Mouse (Mus musculus) limb, embryonic 15.5 days (tissue): ENCODE data around the gene Mum1. TPM values are rescaled to one million over a fixed set of nuclear protein-coding genes. Genes with fewer than 3 reads are reported as not detected.
"Not testable (repeated sequence)": the region's sequence is repeated elsewhere in the genome, so short reads cannot be mapped to it uniquely, and the experiment has no call there.

Source experiments
- ATAC-seq: fragments of 200-750 bp; cut with Nextera tagmentation; 2 replicates; pipeline ENCODE4 v1.8.0; 2017; ENCODE audit warnings: low read depth, moderate TSS enrichment; ENCODE audit not compliant: insufficient number of reproducible peaks, low FRiP score, low TSS enrichment
- H3K27ac ChIP-seq: fragments of 300-500 bp; sonication (generic); 2 replicates; pipeline ENCODE4 v1.5.1; 2015; ENCODE audit warnings: moderate library complexity, mild to moderate bottlenecking, inconsistent platforms
- H3K27me3 ChIP-seq: fragments of 300-500 bp; sonication (generic); 2 replicates; pipeline ENCODE4 v1.6.1; 2015; ENCODE audit warnings: inconsistent platforms
- H3K36me3 ChIP-seq: fragments of 300-500 bp; sonication (generic); 2 replicates; pipeline ENCODE4 v1.6.1; 2015; ENCODE audit warnings: inconsistent platforms
- H3K4me1 ChIP-seq: fragments of 300-500 bp; sonication (generic); 2 replicates; pipeline ENCODE4 v1.6.1; 2015; ENCODE audit warnings: inconsistent platforms
- H3K4me2 ChIP-seq: fragments of 300-500 bp; sonication (generic); 2 replicates; pipeline ENCODE4 v1.6.1; 2015; ENCODE audit warnings: mild to moderate bottlenecking, inconsistent platforms
- H3K4me3 ChIP-seq: fragments of 300-500 bp; sonication (generic); 2 replicates; pipeline ENCODE4 v1.5.1; 2015; ENCODE audit warnings: mild to moderate bottlenecking, inconsistent platforms
- H3K9ac ChIP-seq: fragments of 300-500 bp; sonication (generic); 2 replicates; pipeline ENCODE4 v1.6.1; 2015; ENCODE audit warnings: inconsistent platforms
- H3K9me3 ChIP-seq: fragments of 300-500 bp; sonication (generic); 2 replicates; pipeline ENCODE4 v1.6.1; 2016; ENCODE audit warnings: inconsistent platforms
- WGBS: fragments of 180-500 bp; shearing (Covaris S2); methylation state at CpG from one replicate; pipeline ENCODE4 v1.1.7; 2015; 5-methylcytosine and 5-hydroxymethylcytosine counted together
- polyA plus RNA-seq: library from polyadenylated mRNA; unstranded; fragments of >200 nt; fragmentation: Nextera tagmentation; extraction: Ambion mirVana; gene quantifications from 2 replicates; pipeline ENCODE4 v1.2.1, GENCODE M21; 2015

The Mum1 gene
- polyA plus RNA-seq, 1 experiment from 2014 or later = 67.6 TPM

- no peak for ATAC-seq
Observed at GRCm38 (mm10) chr10:80242088-80242487, 15.9 kb downstream of the Mum1 start.

GRCm38 (mm10) chr10:80242607-80243006 lies 16.4 kb downstream of the Mum1 start:
- 93% methylated on average over 3 of the region's 3 CpGs for WGBS
- Histone ChIP-seq H3K27ac (no peak overlapping the region), H3K27me3 (no peaks in the 10 kb centered on the region), H3K4me3 (no peak overlapping the region), H3K4me2 (no peak overlapping the region), H3K9me3 (no peaks in the 10 kb centered on the region), H3K4me1 (peaks cover 10% of the 10 kb centered on the region), H3K36me3 (peaks cover 71% of the 10 kb centered on the region), H3K9ac (no peak overlapping the region)
- no peak for ATAC-seq

More at GRCm38 (mm10) chr10:80242088-80242487, 15.9 kb downstream of the Mum1 start:
- Histone ChIP-seq H3K27ac (peak overlapping the region; percentile 14; the same call in 1 of the 2 replicates), H3K9ac (no peak overlapping the region), H3K9me3 (no peaks in the 10 kb centered on the region), H3K27me3 (no peaks in the 10 kb centered on the region), H3K36me3 (peaks cover 76% of the 10 kb centered on the region), H3K4me2 (no peak overlapping the region), H3K4me3 (no peak overlapping the region), H3K4me1 (peaks cover 10% of the 10 kb centered on the region)
- 70% methylated on average over 9 of the region's 9 CpGs for WGBS

DNA sequence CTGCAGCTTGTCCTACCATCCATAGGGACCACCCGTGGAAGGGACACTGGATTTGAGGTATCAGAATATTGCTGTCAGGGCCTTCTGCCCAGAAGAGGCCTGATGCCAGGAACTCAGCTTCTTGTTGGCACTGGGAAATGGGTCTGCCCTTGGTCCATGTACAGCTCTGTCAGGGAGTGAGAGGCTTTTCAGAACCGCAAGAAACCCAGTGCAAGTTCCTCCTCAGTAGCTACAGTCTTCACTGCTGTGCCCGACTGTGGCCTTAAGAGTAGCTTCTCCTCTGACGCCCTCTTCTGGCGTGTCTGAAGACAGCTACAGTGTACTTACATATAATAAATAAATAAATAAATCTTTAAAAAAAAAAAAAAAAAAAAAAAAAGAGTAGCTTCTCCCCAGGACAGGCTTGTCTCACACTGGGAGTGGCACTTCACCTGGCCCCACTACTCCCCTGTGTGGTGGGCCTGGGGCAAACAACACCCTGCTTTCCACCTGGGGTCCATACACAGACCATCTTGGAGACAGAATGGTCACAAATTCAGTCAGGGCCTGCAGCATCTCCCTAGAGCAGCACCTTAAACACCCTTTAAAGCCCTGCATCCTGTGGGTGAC lies 18.7 kb downstream of the Mum1 start:
- peaks cover 16% of the 10 kb centered on the region for H3K4me1 ChIP-seq
- H3K27me3 ChIP-seq = no peaks in the 10 kb centered on the region
- no peak overlapping the region for H3K9ac ChIP-seq
- no peaks in the 10 kb centered on the region for H3K9me3 ChIP-seq
- H3K27ac ChIP-seq = no peak overlapping the region
- peaks cover 48% of the 10 kb centered on the region for H3K36me3 ChIP-seq
- H3K4me2 ChIP-seq = no peak overlapping the region
- 27% methylated on average over 5 of the region's 5 CpGs for WGBS
- H3K4me3 ChIP-seq = no peak overlapping the region
- ATAC-seq = no peak

DNA sequence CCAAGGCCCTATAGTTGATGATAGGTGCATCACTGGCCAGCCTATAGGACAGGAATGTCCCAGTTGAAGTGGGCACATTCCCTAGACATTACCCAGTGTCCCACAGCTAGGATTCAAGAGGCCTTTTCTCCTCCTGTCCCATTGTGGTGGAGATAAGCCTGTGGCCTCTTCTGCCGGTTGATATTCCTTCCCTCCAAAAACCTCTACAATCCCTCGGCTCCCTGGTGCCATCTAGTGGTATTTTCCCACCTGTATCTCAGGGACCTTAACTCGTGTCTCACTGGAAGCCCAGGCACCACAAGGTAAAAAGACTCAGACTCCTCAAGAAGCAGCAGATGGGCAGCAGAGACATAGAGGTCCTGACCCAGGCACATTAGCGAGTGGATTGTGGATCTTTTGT lies 19.4 kb downstream of the Mum1 start:
- peaks cover 41% of the 10 kb centered on the region for H3K36me3 ChIP-seq
- peaks cover 23% of the 10 kb centered on the region for H3K4me1 ChIP-seq
- H3K27me3 ChIP-seq = no peaks in the 10 kb centered on the region
- 6% methylated on average over 4 of the region's 4 CpGs for WGBS
- H3K9ac ChIP-seq = no peak overlapping the region
- no peaks in the 10 kb centered on the region for H3K9me3 ChIP-seq
- H3K4me3 ChIP-seq = no peak overlapping the region
- no peak overlapping the region for H3K4me2 ChIP-seq
- H3K27ac ChIP-seq = no peak overlapping the region
- no peak for ATAC-seq

DNA sequence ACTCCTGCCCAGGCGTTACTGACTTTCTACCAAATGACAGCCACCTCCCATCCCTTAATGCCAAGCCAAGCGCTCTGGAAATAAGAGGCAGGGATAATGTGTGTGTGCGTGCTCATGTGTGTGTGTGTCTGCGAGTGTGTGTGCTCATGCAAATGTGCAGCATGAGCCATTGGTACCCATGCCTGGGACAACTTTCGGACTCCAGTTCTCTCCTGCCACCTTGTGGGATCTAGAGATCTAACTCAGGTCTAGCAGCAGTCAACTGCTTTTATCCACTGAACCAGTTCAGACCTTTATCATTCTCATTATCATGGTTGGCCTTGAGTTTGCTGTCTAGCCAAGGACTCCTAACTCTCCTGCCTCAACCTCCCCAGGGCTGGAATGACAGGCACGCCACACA lies 21.6 kb downstream of the Mum1 start:
- Histone ChIP-seq H3K27ac (no peak overlapping the region), H3K9me3 (no peaks in the 10 kb centered on the region), H3K4me1 (peaks cover 28% of the 10 kb centered on the region), H3K36me3 (peaks cover 24% of the 10 kb centered on the region), H3K4me2 (no peak overlapping the region), H3K9ac (no peak overlapping the region), H3K27me3 (no peaks in the 10 kb centered on the region), H3K4me3 (no peak overlapping the region)
- ATAC-seq = no peak
- WGBS = 52% methylated on average over 6 of the region's 6 CpGs

GRCm38 (mm10) chr10:80248437-80248836 lies 22.2 kb downstream of the Mum1 start:
- not testable (repeated sequence) for H3K27me3 ChIP-seq, H3K9ac ChIP-seq, H3K27ac ChIP-seq, H3K9me3 ChIP-seq, ATAC-seq
- Histone ChIP-seq H3K4me2 (peak overlapping the region; percentile 73), H3K4me3 (peak overlapping the region; percentile 64), H3K36me3 (peaks cover 23% of the 10 kb centered on the region), H3K4me1 (peaks cover 28% of the 10 kb centered on the region)
- WGBS = 45% methylated on average over 3 of the region's 3 CpGs

DNA sequence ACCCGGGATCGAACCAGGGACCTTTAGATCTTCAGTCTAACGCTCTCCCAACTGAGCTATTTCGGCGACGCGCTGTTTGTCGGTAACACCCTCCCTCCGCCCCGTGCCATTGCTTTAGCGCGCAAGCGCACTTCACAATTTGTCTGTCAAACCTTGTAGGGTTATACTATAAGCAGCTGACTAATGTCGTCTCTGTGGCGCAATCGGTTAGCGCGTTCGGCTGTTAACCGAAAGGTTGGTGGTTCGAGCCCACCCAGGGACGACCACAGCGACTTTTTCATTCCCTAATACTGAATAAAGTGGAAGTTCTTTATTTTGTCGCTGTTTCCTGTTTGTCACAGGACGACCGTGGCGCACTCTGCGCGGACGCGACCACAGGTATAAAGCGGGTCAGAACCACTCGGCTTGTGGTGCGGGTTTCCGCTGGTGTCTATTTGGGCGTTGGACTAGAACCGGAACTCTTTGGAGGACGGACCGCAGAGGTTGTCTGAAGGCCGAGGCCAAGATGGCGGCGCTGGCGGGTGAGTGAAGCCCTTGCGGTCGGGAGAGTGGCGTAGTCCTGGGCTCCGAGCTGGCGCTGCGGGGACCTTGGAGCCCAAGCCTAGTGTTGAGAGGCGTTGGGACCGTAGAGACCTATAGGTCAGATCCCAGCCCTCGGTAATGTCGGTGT lies 22.9 kb downstream of the Mum1 start, which contains the start of gene Ndufs7:
Ndufs7 (plus strand) TSS at position 151 of the 670 bp plus-strand sequence.
- under 1% methylated on average over 53 of the region's 53 CpGs for WGBS
- ATAC-seq = peak; percentile 87
- peak within 1 kb of the TSS; percentile 89 for H3K27ac ChIP-seq

DNA sequence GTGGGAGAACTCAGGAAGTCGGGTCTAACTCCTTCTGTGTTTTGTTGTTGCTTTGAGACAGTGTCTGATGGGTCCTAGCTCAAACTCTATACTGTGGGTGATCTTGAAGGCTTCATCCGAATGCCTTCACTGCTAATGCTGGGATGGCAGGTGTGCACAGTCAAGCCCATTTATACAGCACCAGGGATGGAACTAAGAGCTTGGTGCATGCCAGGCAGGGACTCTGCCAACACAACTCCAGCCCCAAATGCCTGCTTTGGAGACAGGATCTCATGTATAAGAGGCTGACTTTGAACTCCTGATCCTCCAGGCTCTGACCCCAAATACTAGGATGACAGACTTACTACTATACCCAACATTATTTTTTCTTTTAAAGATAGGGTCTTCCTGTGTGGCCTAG lies 23.8 kb downstream of the Mum1 start:
- no peaks in the 10 kb centered on the region for H3K27me3 ChIP-seq
- H3K27ac ChIP-seq = peak overlapping the region; percentile 89; the same call in 1 of the 2 replicates

More for the DNA sequence above, 22.9 kb downstream of the Mum1 start, which contains the start of gene Ndufs7:
- peak within 1 kb of the TSS; percentile 64 for H3K4me3 ChIP-seq
- H3K36me3 ChIP-seq = peaks cover 23% of the 10 kb centered on the region
- peaks cover 28% of the 10 kb centered on the region for H3K4me1 ChIP-seq
- peak within 1 kb of the TSS; percentile 60 for H3K9ac ChIP-seq
- peak within 1 kb of the TSS; percentile 73 for H3K4me2 ChIP-seq
- H3K27me3 ChIP-seq = no peaks in the 10 kb centered on the region
- H3K9me3 ChIP-seq = no peaks in the 10 kb centered on the region

GRCm38 (mm10) chr10:80250573-80250972 lies 24.3 kb downstream of the Mum1 start:
- no peak for ATAC-seq
- Histone ChIP-seq H3K36me3 (peaks cover 31% of the 10 kb centered on the region), H3K4me3 (peak overlapping the region; percentile 64), H3K9me3 (no peaks in the 10 kb centered on the region), H3K4me1 (peaks cover 22% of the 10 kb centered on the region), H3K4me2 (peak overlapping the region; percentile 73; the same call in 1 of the 2 replicates), H3K27ac (no peak overlapping the region), H3K27me3 (no peaks in the 10 kb centered on the region), H3K9ac (no peak overlapping the region)
- 85% methylated on average over 4 of the region's 4 CpGs for WGBS

More for the DNA sequence above, 23.8 kb downstream of the Mum1 start:
- peaks cover 26% of the 10 kb centered on the region for H3K36me3 ChIP-seq
- H3K9ac ChIP-seq = peak overlapping the region; percentile 60
- WGBS = 38% methylated on average over 2 of the region's 2 CpGs
- H3K9me3 ChIP-seq = no peaks in the 10 kb centered on the region
- peaks cover 28% of the 10 kb centered on the region for H3K4me1 ChIP-seq
- H3K4me3 ChIP-seq = peak overlapping the region; percentile 64
- ATAC-seq = no peak
- H3K4me2 ChIP-seq = peak overlapping the region; percentile 73

DNA sequence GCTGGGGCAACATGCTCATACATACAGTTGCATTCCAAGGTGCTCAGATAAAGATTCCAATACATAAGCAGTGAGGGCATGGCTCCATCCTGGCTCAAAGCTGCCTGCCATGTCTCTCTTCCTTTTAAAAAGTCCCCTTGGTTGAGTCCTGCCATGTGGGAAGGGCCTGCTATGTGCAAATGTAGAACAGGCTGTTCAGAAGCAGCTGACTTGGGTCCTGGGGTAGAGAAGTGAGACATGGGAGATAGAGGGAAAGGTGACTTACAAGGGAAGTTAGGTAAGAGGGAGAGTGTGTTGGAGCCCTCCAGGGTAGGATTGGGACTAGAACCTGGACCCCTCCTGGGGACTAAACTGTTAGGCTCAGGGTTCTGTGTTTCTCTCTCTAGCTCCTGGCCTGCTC lies 25.8 kb downstream of the Mum1 start:
- ATAC-seq = no peak
- Histone ChIP-seq H3K9me3 (no peaks in the 10 kb centered on the region), H3K9ac (no peak overlapping the region), H3K4me1 (peaks cover 20% of the 10 kb centered on the region), H3K36me3 (peaks cover 45% of the 10 kb centered on the region), H3K4me3 (no peak overlapping the region), H3K4me2 (no peak overlapping the region), H3K27me3 (no peaks in the 10 kb centered on the region), H3K27ac (no peak overlapping the region)

DNA sequence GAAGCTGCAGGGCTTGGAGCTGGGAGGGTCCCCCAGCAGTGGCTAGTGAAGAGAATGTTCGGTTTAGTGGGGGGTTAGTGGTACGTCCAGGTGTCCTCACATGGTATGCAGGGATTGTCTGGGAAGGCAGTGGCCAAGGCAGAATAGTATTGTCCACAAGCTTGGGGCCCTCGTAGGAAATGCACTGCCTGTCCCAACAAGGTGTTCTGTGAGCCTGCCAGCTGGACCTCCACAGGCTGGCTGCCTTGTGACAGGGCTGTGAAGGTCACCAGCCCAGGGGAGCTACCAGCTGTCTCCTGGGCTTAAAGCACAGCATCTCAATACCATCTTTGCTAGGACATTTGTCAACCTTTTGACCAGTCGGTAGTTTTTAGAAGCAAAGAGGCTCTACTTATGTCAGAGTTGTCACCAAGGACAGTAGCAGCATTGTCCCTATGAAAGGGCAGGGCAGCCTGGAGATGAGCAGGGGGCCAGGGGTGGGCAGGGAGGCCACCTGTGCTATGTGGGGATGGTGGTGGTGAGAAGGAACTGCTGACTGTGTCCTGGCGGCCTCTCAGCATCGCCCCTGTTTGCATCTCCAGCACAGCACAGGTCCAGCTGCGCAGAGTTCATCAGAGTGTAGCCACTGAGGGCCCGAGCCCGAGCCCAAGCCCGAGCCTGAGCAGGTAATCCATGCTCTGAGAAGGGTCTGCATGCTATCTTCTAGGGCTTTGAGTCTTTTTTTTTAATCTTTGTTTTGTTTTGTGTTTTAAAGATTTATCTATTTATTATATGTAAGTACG lies 26.4 kb downstream of the Mum1 start:
- no peak overlapping the region for H3K4me3 ChIP-seq
- WGBS = 92% methylated on average over 11 of the region's 11 CpGs
- H3K36me3 ChIP-seq = peaks cover 50% of the 10 kb centered on the region
- no peak overlapping the region for H3K4me2 ChIP-seq
- no peak overlapping the region for H3K9ac ChIP-seq
- no peak for ATAC-seq
- H3K27ac ChIP-seq = no peak overlapping the region
- H3K4me1 ChIP-seq = peaks cover 19% of the 10 kb centered on the region
- H3K9me3 ChIP-seq = no peaks in the 10 kb centered on the region
- no peaks in the 10 kb centered on the region for H3K27me3 ChIP-seq

DNA sequence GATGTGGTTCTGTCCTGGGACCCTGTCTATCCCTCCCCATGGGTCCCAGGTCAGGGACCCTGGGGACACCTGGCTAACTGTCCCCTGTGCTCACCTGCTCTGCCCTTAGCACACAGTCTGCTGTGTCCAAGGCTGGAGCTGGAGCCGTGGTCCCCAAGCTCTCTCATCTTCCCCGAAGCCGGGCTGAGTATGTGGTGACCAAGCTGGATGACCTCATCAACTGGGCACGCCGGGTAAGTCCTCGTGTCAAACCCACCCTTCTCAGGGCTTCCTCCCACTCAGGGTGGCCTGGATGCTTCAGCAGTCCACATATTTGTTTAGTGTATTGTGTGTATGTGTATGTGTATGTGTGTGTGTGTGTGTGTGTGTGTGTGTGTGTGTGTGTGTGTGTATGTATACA lies 27.3 kb downstream of the Mum1 start:
- H3K4me1 ChIP-seq = peaks cover 15% of the 10 kb centered on the region
- H3K36me3 ChIP-seq = peaks cover 58% of the 10 kb centered on the region
- no peaks in the 10 kb centered on the region for H3K27me3 ChIP-seq
- H3K9ac ChIP-seq = no peak overlapping the region
- H3K4me2 ChIP-seq = no peak overlapping the region
- WGBS = 86% methylated on average over 6 of the region's 6 CpGs
- no peak overlapping the region for H3K27ac ChIP-seq
- H3K9me3 ChIP-seq = no peaks in the 10 kb centered on the region
- no peak for ATAC-seq
- no peak overlapping the region for H3K4me3 ChIP-seq
